9 mouse cellular contexts compared by ENCODE assay signal in genomic region chr16:17474091-17474490, GRCm38 (mm10). TPM values are rescaled to one million over a fixed set of nuclear protein-coding genes. Genes with fewer than 3 reads are reported as not detected.
DNase-seq lines count a peak whose midpoint lies in the region; ATAC-seq lines count a peak whose summit lies in the region.
"Had no signal": no experiment of that assay in that cellular context is flagged by ENCODE, and none has a peak within 500 bp of the region (broad histone marks: within the 10 kb centered on the region; RNA-seq: fewer than 3 reads in every experiment).

No protein-coding gene starts in this region.

- no peak overlapping the region for H3K4me2 ChIP-seq in hindbrain, embryonic 14.5 days (replicated peaks)
- H3K4me2 ChIP-seq: embryonic facial prominence, embryonic 12.5 days had no signal

- no peak overlapping the region for H3K4me3 ChIP-seq in hindbrain, embryonic 10.5 days
- H3K4me3 ChIP-seq in hindbrain, embryonic 14.5 days (replicated peaks; ENCODE audit: low read length): no peak overlapping the region
- no peak overlapping the region for H3K4me3 ChIP-seq in forebrain, embryonic 10.5 days
- H3K4me3 ChIP-seq: embryonic facial prominence, embryonic 12.5 days had no signal

- DNase-seq in hindbrain, embryonic 10.5 days (ENCODE audit: low spot score): peak; percentile 23
- DNase-seq in hindbrain, embryonic 14.5 days (ENCODE audit: low spot score): no peak
- peak; percentile 48 for DNase-seq in A20 (ENCODE audit: low read depth, low spot score)
- DNase-seq in MN1 (ENCODE audit: low spot score): peak; percentile 53
- DNase-seq in embryo, embryonic 9.5 days (ENCODE audit: extremely low spot score): peak; percentile 32
- DNase-seq in lung, postnatal 25 days (ENCODE audit: low spot score): peak; percentile 37
- DNase-seq in ovary, adult 18-20 months (ENCODE audit: low spot score): no peak
- no peak for DNase-seq in forebrain, embryonic 10.5 days (ENCODE audit: extremely low spot score, low spot score)

- ATAC-seq in hindbrain, embryonic 14.5 days (ENCODE audit: low FRiP score): no peak

- H3K9me3 ChIP-seq in hindbrain, embryonic 10.5 days: no peaks in the 10 kb centered on the region
- no peaks in the 10 kb centered on the region for H3K9me3 ChIP-seq in hindbrain, embryonic 14.5 days (ENCODE audit: control insufficient read depth, low read length)
- no peaks in the 10 kb centered on the region for H3K9me3 ChIP-seq in forebrain, embryonic 10.5 days
- H3K9me3 ChIP-seq: embryonic facial prominence, embryonic 12.5 days had no signal

- H3K27me3 ChIP-seq in hindbrain, embryonic 10.5 days (ENCODE audit: insufficient read depth, poor library complexity, severe bottlenecking): no peaks in the 10 kb centered on the region
- no peaks in the 10 kb centered on the region for H3K27me3 ChIP-seq in hindbrain, embryonic 14.5 days (ENCODE audit: control insufficient read depth, insufficient read depth, low read length)
- H3K27me3 ChIP-seq in forebrain, embryonic 10.5 days (ENCODE audit: poor library complexity, severe bottlenecking): no peaks in the 10 kb centered on the region
- H3K27me3 ChIP-seq: embryonic facial prominence, embryonic 12.5 days had no signal

- peaks cover 84% of the 10 kb centered on the region for H3K36me3 ChIP-seq in hindbrain, embryonic 10.5 days
- peaks cover 36% of the 10 kb centered on the region for H3K36me3 ChIP-seq in hindbrain, embryonic 14.5 days (replicated peaks; ENCODE audit: control insufficient read depth, insufficient read depth)
- H3K36me3 ChIP-seq in forebrain, embryonic 10.5 days (replicated peaks): peaks cover 87% of the 10 kb centered on the region

- no peak overlapping the region for H3K27ac ChIP-seq in hindbrain, embryonic 10.5 days
- no peak overlapping the region for H3K27ac ChIP-seq in hindbrain, embryonic 14.5 days
- no peak overlapping the region for H3K27ac ChIP-seq in forebrain, embryonic 10.5 days
- H3K27ac ChIP-seq: embryonic facial prominence, embryonic 12.5 days had no signal

- H3K9ac ChIP-seq in hindbrain, embryonic 14.5 days: no peak overlapping the region
- H3K9ac ChIP-seq: embryonic facial prominence, embryonic 12.5 days had no signal

- no peaks in the 10 kb centered on the region for H3K4me1 ChIP-seq in hindbrain, embryonic 10.5 days (replicated peaks)
- H3K4me1 ChIP-seq in hindbrain, embryonic 14.5 days (replicated peaks; ENCODE audit: control insufficient read depth, insufficient read depth, low read length): no peaks in the 10 kb centered on the region
- H3K4me1 ChIP-seq in forebrain, embryonic 10.5 days: no peaks in the 10 kb centered on the region
- H3K4me1 ChIP-seq: embryonic facial prominence, embryonic 12.5 days had no signal

RNA-seq across cellular contexts. Expression of gene Aifm3, which starts 15.3 kb away (rescaled TPM):
- polyA plus RNA-seq in hindbrain, embryonic 10.5 days (2016; fragmentation: Nextera tagmentation; extraction: Ambion mirVana): 2.2 and 3.7 TPM in 2 replicates
- polyA plus RNA-seq in hindbrain, embryonic 14.5 days (2014; fragmentation: Nextera tagmentation; extraction: Ambion mirVana): 5.9 and 6.4 TPM in 2 replicates
- polyA plus RNA-seq in forebrain, embryonic 10.5 days (2016; fragmentation: Nextera tagmentation; extraction: Ambion mirVana): 1.3 and 2.8 TPM in 2 replicates

RNA-seq across cellular contexts. Expression of gene Crkl, which starts 22.3 kb away (rescaled TPM):
- polyA plus RNA-seq in hindbrain, embryonic 10.5 days (2016; fragmentation: Nextera tagmentation; extraction: Ambion mirVana): 75.8 and 81.5 TPM in 2 replicates
- polyA plus RNA-seq in hindbrain, embryonic 14.5 days (2014; fragmentation: Nextera tagmentation; extraction: Ambion mirVana): 65.0 and 78.5 TPM in 2 replicates
- polyA plus RNA-seq in forebrain, embryonic 10.5 days (2016; fragmentation: Nextera tagmentation; extraction: Ambion mirVana): 72.9 and 73.4 TPM in 2 replicates

RNA-seq across cellular contexts. Expression of gene Lztr1, which starts 34.4 kb away (rescaled TPM):
- polyA plus RNA-seq in hindbrain, embryonic 10.5 days (2016; fragmentation: Nextera tagmentation; extraction: Ambion mirVana): 91.1 and 105 TPM in 2 replicates
- polyA plus RNA-seq in hindbrain, embryonic 14.5 days (2014; fragmentation: Nextera tagmentation; extraction: Ambion mirVana): 112 and 117 TPM in 2 replicates
- polyA plus RNA-seq in forebrain, embryonic 10.5 days (2016; fragmentation: Nextera tagmentation; extraction: Ambion mirVana): 78.1 and 92.3 TPM in 2 replicates

RNA-seq across cellular contexts. Expression of gene Thap7, which starts 56.8 kb away (rescaled TPM):
- 49.6 and 59.1 TPM in 2 replicates for polyA plus RNA-seq in hindbrain, embryonic 10.5 days (2016; fragmentation: Nextera tagmentation; extraction: Ambion mirVana)
- 52.0 and 58.9 TPM in 2 replicates for polyA plus RNA-seq in hindbrain, embryonic 14.5 days (2014; fragmentation: Nextera tagmentation; extraction: Ambion mirVana)
- 51.7 and 53.4 TPM in 2 replicates for polyA plus RNA-seq in forebrain, embryonic 10.5 days (2016; fragmentation: Nextera tagmentation; extraction: Ambion mirVana)

Comparison
In these comparisons a context has a peak if more than half of its experiments do, and no peak if none do; other contexts are left out.
1. DNase-seq: peak in hindbrain, embryonic 10.5 days (single experiment), A20 (single experiment), MN1 (single experiment), embryo, embryonic 9.5 days (single experiment) and lung, postnatal 25 days (single experiment); none in hindbrain, embryonic 14.5 days (single experiment), ovary, adult 18-20 months (single experiment) and forebrain, embryonic 10.5 days (single experiment).